Mouse (Mus musculus) midbrain, embryonic 14.5 days (tissue): ENCODE results near the gene Gm10803. TPM values are rescaled to one million over a fixed set of nuclear protein-coding genes. Genes with fewer than 3 reads are reported as not detected.

Source experiments
- ATAC-seq: fragments of 200-750 bp; cut with Nextera tagmentation; 2 replicates; pipeline ENCODE4 v1.8.0; 2017; ENCODE audit warnings: moderate number of reproducible peaks, moderate library complexity; ENCODE audit not compliant: low FRiP score, low TSS enrichment
- DNase-seq: peaks from one replicate; pipeline ENCODE4 v3.0.0-alpha.2; 2015
- H3K27ac ChIP-seq: fragments of 300-500 bp; sonication (generic); replicated peaks from 2 replicates; pipeline ENCODE4 v1.5.1; 2014; ENCODE audit warnings: mild to moderate bottlenecking, low read depth, low read length, moderate library complexity
- H3K27me3 ChIP-seq: fragments of 300-500 bp; sonication (generic); 2 replicates; pipeline ENCODE4 v1.6.1; 2014; ENCODE audit warnings: low read length, control low read depth, mixed read lengths; ENCODE audit not compliant: control insufficient read depth, insufficient read depth
- H3K36me3 ChIP-seq: fragments of 300-500 bp; sonication (generic); 2 replicates; pipeline ENCODE4 v1.6.1; 2014; ENCODE audit warnings: low read length, control low read depth; ENCODE audit not compliant: control insufficient read depth, insufficient read depth
- H3K4me1 ChIP-seq: fragments of 300-500 bp; sonication (generic); 2 replicates; pipeline ENCODE4 v1.6.1; 2014; ENCODE audit warnings: mild to moderate bottlenecking, antibody characterized with exemption, low read length, control low read depth; ENCODE audit not compliant: control insufficient read depth, insufficient read depth
- H3K4me2 ChIP-seq: fragments of 300-500 bp; sonication (generic); 2 replicates; pipeline ENCODE4 v1.6.1; 2014; ENCODE audit warnings: mild to moderate bottlenecking, low read length, moderate library complexity
- H3K4me3 ChIP-seq: fragments of 300-500 bp; sonication (generic); replicated peaks from 2 replicates; pipeline ENCODE4 v1.5.1; 2014; ENCODE audit warnings: low read depth, low read length
- H3K9ac ChIP-seq: fragments of 300-500 bp; sonication (generic); replicated peaks from 2 replicates; pipeline ENCODE4 v1.6.1; 2014; ENCODE audit warnings: mild to moderate bottlenecking, low read length, moderate library complexity
- H3K9me3 ChIP-seq: fragments of 300-500 bp; sonication (generic); 2 replicates; pipeline ENCODE4 v1.6.1; 2016; ENCODE audit warnings: low read length, control low read depth, mixed read lengths; ENCODE audit not compliant: control insufficient read depth
- WGBS: fragments of 180-500 bp; shearing (Covaris S2); extraction: QIAGEN DNeasy Blood & Tissue Kit; methylation state at CpG from one replicate; pipeline ENCODE4 v1.1.7; 2014; 5-methylcytosine and 5-hydroxymethylcytosine counted together
- polyA plus RNA-seq: library from polyadenylated mRNA; unstranded; fragments of >200 nt; fragmentation: Nextera tagmentation; extraction: Ambion mirVana; gene quantifications from 2 replicates; pipeline ENCODE4 v1.2.1, GENCODE M21; 2014

Gm10803 gene
- polyA plus RNA-seq, 1 experiment from 2014 or later: not detected

DNA sequence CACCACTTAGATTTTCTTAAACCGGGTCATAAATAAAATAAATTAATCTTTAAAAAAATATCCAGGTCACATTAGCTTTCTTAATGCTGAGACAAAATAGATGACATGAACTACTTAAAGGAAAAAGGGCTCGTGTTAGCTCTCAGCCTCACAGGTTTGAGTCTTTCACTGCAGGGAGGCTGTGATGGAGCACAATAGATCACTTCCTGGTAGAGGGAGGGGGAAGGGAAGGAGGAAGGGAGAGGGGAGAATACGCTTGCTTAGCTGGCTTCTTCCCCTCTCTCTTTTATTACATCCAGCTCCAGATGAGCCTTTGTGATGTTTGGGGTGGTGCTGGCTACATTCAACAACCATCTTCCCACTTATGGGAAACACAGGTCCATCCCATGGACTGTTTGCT lies 20.9 kb downstream of the Gm10803 start:
- H3K27me3 ChIP-seq: no peaks in the 10 kb centered on the region
- H3K4me1 ChIP-seq: no peaks in the 10 kb centered on the region
- H3K36me3 ChIP-seq: no peaks in the 10 kb centered on the region
- ATAC-seq (no peak), DNase-seq (no peak)
- H3K9me3 ChIP-seq: no peaks in the 10 kb centered on the region
- H3K27ac ChIP-seq: no peak overlapping the region
- H3K4me2 ChIP-seq: no peak overlapping the region
- no peak overlapping the region for H3K9ac ChIP-seq
- H3K4me3 ChIP-seq: no peak overlapping the region
- 40% methylated on average over 3 of the region's 3 CpGs for WGBS

DNA sequence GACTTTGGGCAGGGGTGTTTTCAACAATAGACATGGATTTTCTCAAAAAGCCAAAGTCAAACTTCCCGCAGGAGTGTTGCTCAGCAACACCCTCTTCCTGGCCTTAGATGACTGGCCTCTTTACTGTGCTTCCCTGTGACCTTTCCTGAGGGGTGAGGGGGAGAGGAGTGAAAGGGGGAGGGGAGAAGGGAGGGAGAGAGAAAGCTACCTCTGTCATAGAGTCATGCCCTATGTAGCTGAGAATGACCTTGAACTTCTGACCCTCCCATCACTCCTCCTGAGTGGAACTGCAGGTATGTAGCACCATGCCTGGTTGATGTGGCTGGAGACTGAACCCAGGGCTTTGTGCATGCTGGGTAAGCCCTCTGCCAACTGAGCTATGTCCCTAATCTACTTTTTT lies 25.5 kb downstream of the Gm10803 start:
- Histone ChIP-seq H3K9ac (no peak overlapping the region), H3K36me3 (no peaks in the 10 kb centered on the region), H3K27me3 (no peaks in the 10 kb centered on the region), H3K4me2 (no peak overlapping the region), H3K9me3 (no peaks in the 10 kb centered on the region), H3K4me3 (no peak overlapping the region), H3K27ac (no peak overlapping the region), H3K4me1 (no peaks in the 10 kb centered on the region)
- ATAC-seq (no peak), DNase-seq (no peak)
- WGBS: 52% methylated on average over 1 of the region's 1 CpGs

DNA sequence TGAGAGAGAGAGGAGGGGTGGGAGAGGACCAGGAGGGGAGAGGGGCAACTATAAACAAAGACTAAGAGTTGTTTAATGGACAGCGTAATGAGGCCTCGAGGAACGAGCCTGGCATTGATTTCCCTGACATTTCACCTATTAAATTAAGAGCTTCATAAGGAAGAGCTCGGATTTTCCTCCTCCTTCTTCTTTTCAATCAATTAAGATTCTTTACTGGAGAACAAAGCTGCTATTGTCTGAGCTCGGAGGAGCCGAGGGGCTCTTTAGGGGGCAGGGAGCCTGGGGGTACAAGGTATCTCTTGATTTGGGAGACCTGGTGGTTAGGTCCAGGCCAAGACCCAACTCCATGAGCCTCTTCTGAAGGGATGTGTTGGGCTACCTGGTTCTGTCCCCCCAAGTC lies 27.1 kb downstream of the Gm10803 start:
- ATAC-seq (no peak), DNase-seq (no peak)
- Histone ChIP-seq H3K4me3 (no peak overlapping the region), H3K4me2 (no peak overlapping the region), H3K27ac (no peak overlapping the region), H3K4me1 (no peaks in the 10 kb centered on the region), H3K36me3 (no peaks in the 10 kb centered on the region), H3K9me3 (no peaks in the 10 kb centered on the region), H3K27me3 (no peaks in the 10 kb centered on the region), H3K9ac (no peak overlapping the region)
- 17% methylated on average over 6 of the region's 6 CpGs for WGBS

DNA sequence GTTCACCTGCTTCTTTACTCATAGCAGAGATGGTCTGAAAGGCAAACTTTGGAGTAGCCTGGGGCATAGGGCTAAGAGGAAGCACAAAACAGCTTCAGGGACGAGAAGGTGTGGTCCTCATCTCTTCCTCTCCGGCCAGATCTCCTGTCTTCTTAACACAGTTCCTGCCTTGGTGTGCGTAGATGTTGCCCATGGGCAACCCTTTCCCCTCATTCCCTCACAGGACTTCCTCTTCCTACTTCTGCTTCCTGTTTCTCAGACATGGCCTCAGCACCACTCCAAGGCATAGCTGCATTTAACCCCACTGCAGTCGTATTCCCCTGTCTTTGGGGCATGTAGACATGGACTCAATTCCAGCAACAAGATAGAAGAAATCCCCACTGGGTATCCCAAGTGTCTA lies 29.5 kb downstream of the Gm10803 start:
- no peaks in the 10 kb centered on the region for H3K4me1 ChIP-seq
- no peak for DNase-seq
- H3K4me3 ChIP-seq: no peak overlapping the region
- no peak overlapping the region for H3K4me2 ChIP-seq
- no peak for ATAC-seq
- H3K9ac ChIP-seq: no peak overlapping the region
- WGBS: 75% methylated on average over 4 of the region's 4 CpGs
- no peak overlapping the region for H3K27ac ChIP-seq
- no peaks in the 10 kb centered on the region for H3K36me3 ChIP-seq
- no peaks in the 10 kb centered on the region for H3K27me3 ChIP-seq
- H3K9me3 ChIP-seq: no peaks in the 10 kb centered on the region

DNA sequence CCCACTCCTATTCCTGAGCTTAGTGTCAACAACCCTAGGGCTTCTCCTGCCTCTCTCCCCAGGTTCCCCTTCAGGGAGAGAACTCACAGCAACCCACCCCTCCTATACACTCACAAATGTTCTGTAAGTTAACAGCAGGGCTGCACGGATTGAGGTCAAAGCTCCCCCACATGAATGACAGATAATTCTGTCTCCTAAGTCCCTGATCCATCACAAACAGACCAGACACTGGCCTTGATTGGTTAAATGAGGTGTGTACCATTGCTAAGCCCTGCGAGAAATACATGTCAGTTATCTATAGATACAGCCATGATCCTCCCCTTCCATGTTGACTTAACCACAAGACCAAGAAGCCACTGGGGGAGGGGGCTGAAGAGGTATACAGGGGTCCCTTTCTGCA lies 31.3 kb downstream of the Gm10803 start:
- Histone ChIP-seq H3K27me3 (no peaks in the 10 kb centered on the region), H3K4me1 (no peaks in the 10 kb centered on the region), H3K4me3 (no peak overlapping the region), H3K9ac (no peak overlapping the region), H3K4me2 (no peak overlapping the region), H3K9me3 (no peaks in the 10 kb centered on the region), H3K36me3 (no peaks in the 10 kb centered on the region), H3K27ac (no peak overlapping the region)
- ATAC-seq (no peak), DNase-seq (no peak)
- WGBS: 37% methylated on average over 2 of the region's 2 CpGs

DNA sequence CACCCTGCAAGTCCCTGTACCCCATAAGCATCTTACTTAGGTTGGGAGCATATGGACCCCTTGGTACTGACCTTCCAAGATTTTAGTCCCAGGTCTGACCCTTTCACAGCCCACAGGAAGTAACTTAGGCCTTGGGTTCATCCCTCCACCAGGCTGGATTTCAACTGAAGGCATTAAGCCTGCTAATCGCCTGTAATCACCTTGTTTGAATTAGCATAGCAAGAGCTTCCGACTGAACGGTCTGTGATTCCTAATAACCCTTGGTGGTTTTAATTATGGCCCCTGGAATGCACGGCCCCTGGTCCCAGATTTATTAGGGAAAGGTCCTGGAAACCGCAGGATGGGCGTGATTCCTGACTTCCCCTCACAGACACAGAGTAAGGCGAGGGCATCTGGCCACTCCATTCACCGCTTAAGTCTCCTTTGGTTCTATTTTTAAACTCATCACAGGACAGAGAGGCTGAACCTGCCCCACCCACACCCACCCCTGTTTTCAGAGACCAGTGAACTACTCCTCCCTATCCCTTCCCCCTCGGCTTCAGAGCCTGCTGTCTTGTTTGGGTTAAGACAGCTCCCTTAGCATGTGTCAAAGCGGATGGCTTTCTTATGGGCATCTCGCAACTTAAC lies 31.9 kb downstream of the Gm10803 start:
- H3K4me3 ChIP-seq: no peak overlapping the region
- H3K9me3 ChIP-seq: no peaks in the 10 kb centered on the region
- H3K27ac ChIP-seq: no peak overlapping the region
- DNase-seq (no peak), ATAC-seq (no peak)
- no peaks in the 10 kb centered on the region for H3K36me3 ChIP-seq
- no peak overlapping the region for H3K9ac ChIP-seq
- 16% methylated on average over 11 of the region's 11 CpGs for WGBS
- H3K4me2 ChIP-seq: no peak overlapping the region
- no peaks in the 10 kb centered on the region for H3K4me1 ChIP-seq
- no peaks in the 10 kb centered on the region for H3K27me3 ChIP-seq

- Histone ChIP-seq H3K4me1 (no peaks in the 10 kb centered on the region), H3K27ac (no peak overlapping the region), H3K36me3 (no peaks in the 10 kb centered on the region), H3K4me2 (no peak overlapping the region), H3K27me3 (no peaks in the 10 kb centered on the region), H3K9me3 (no peaks in the 10 kb centered on the region), H3K9ac (no peak overlapping the region), H3K4me3 (no peak overlapping the region)
- WGBS: 81% methylated on average over 10 of the region's 10 CpGs
- DNase-seq (no peak), ATAC-seq (no peak)
Observed at GRCm38 (mm10) chr2:93593121-93593520, 32.8 kb downstream of the Gm10803 start.

DNA sequence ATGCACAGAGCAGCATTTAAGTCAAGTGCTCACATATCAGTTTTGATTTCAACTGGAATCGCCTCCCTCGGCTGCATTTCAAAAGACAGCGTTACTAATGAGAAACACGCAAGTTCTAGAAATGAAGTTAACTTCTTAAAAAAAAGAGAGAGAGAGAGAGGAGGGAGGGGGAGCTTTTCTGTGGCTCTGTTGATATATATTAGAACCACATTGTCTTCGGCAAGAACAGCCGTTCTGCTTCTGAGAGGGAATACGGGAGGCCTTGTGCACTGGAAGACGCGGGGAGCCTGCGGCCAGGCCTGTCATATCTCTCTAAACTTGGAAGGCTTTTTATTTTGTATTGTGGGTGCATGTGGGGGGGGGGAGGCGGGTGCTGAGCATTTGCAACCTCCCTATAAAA lies 36.8 kb downstream of the Gm10803 start:
- H3K27me3 ChIP-seq: no peaks in the 10 kb centered on the region
- H3K4me2 ChIP-seq: no peak overlapping the region
- ATAC-seq: no peak
- no peak overlapping the region for H3K27ac ChIP-seq
- WGBS: 77% methylated on average over 11 of the region's 11 CpGs
- H3K4me3 ChIP-seq: no peak overlapping the region
- no peak for DNase-seq
- no peaks in the 10 kb centered on the region for H3K36me3 ChIP-seq
- H3K9ac ChIP-seq: no peak overlapping the region
- no peaks in the 10 kb centered on the region for H3K4me1 ChIP-seq
- no peaks in the 10 kb centered on the region for H3K9me3 ChIP-seq

DNA sequence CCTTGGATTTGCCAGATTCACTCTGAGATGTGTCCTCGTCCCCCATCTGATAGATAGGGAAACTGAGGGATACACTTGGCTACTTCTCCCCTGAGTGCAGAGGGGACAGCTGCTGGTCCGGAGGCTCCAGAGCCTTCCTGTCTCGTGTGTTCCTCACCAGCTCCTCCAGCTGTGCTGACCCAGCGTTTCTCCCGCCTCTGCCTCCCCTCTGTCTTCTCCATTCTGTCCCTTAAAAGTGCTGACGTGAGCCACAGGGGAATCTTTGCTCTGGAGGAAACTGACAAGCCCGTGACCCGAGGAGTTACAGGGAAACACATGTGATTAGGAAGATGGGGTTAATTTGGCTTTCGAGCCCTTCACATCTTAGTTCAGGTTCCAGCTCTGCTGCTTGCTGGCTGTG lies 39.4 kb downstream of the Gm10803 start:
- ATAC-seq (no peak), DNase-seq (no peak)
- H3K4me2 ChIP-seq: no peak overlapping the region
- no peak overlapping the region for H3K9ac ChIP-seq
- H3K27me3 ChIP-seq: no peaks in the 10 kb centered on the region
- no peaks in the 10 kb centered on the region for H3K36me3 ChIP-seq
- no peak overlapping the region for H3K4me3 ChIP-seq
- no peaks in the 10 kb centered on the region for H3K9me3 ChIP-seq
- H3K4me1 ChIP-seq: no peaks in the 10 kb centered on the region
- WGBS: 62% methylated on average over 9 of the region's 9 CpGs
- no peak overlapping the region for H3K27ac ChIP-seq
